Mouse (Mus musculus) adrenal gland, postnatal 4 days (tissue): Measurements from ENCODE around the gene Tollip. TPM values are rescaled to one million over a fixed set of nuclear protein-coding genes. Genes with fewer than 3 reads are reported as not detected.

Source experiments
- total RNA-seq, 2 experiments: library from RNA; stranded (reverse); gene quantifications; 2 replicates each; pipeline ENCODE4 v1.2.3; 2021

The Tollip gene
- total RNA-seq, 2 experiments from 2014 or later, result 54.1 to 57.8 TPM

Other genes starting within 250 kb of the Tollip start
- 1 to 10 TPM in 1 of 2 experiments, under 1 TPM in 1; 0.45 to 1.1 TPM for gene Muc2, start 228.2 kb downstream of the Tollip start, total RNA-seq
- gene Muc5ac, start 129.5 kb downstream of the Tollip start, total RNA-seq, result not detected
- not detected for gene Muc5b, start 79.4 kb downstream of the Tollip start, total RNA-seq
- gene Brsk2, start 31.2 kb upstream of the Tollip start, total RNA-seq, result 1 to 10 TPM; 7.0 to 7.3 TPM
- 10 to 100 TPM; 50.1 to 52.1 TPM for gene Mob2, start 142.6 kb upstream of the Tollip start, total RNA-seq
- gene Dusp8, start 177.3 kb upstream of the Tollip start, total RNA-seq, result 1 to 10 TPM; 9.2 to 9.3 TPM
- gene Gm45618, start 202.2 kb upstream of the Tollip start, total RNA-seq, result not detected
- not detected for gene Gm39115, start 217.5 kb upstream of the Tollip start, total RNA-seq
- not detected for gene Gm45337, start 226.1 kb upstream of the Tollip start, total RNA-seq
- gene Gm29735, start 238.6 kb upstream of the Tollip start, total RNA-seq, result not detected
- gene Gm4553, start 247.2 kb upstream of the Tollip start, total RNA-seq, result not detected